Mouse (Mus musculus) CH12.LX (cell line): ENCODE results near the gene Anp32e. TPM values are rescaled to one million over a fixed set of nuclear protein-coding genes. Genes with fewer than 3 reads are reported as not detected.
A peak's percentile ranks its signal among the peaks of the same experiment; 100 is the strongest.

Experiments
- DNase-seq: peaks from one replicate; pipeline ENCODE4 v3.0.0-alpha.2; 2013; ENCODE audit errors: extremely low read depth
- H3K27ac ChIP-seq: 2 replicates; pipeline ENCODE4 v1.5.1; 2012; ENCODE audit warnings: low read depth, mild to moderate bottlenecking, control low read depth, moderate library complexity; ENCODE audit not compliant: insufficient read depth
- H3K27me3 ChIP-seq: replicated peaks from 2 replicates; pipeline ENCODE3; 2012; ENCODE audit warnings: inconsistent platforms
- H3K36me3 ChIP-seq, 2 experiments: replicated peaks in 1 of 2; 2 replicates each; pipeline versions ENCODE3 to v1.6.1; 2012; ENCODE audit warnings: inconsistent platforms in 1 of 2, low read length in 1 of 2, mild to moderate bottlenecking in 1 of 2, mixed read lengths in 1 of 2, moderate library complexity in 1 of 2; ENCODE audit not compliant: control insufficient read depth in 1 of 2, insufficient read depth in 1 of 2
- H3K4me1 ChIP-seq, 2 experiments: 2 replicates each; pipeline ENCODE4 v1.6.1; 2012; ENCODE audit warnings: inconsistent platforms in 1 of 2, moderate library complexity in 1 of 2; ENCODE audit not compliant: insufficient read depth in 2 of 2, control insufficient read depth in 1 of 2
- H3K4me2 ChIP-seq: 2 replicates; pipeline ENCODE4 v1.6.1; 2012; ENCODE audit warnings: low read depth, mild to moderate bottlenecking, control low read depth; ENCODE audit not compliant: poor library complexity, insufficient read depth, severe bottlenecking
- H3K4me3 ChIP-seq, 3 experiments: fragments of 150-350 bp in 1 of 3; sonication (generic) in 1 of 3; replicated peaks in 1 of 3; 2 replicates each; pipeline versions ENCODE3 to v1.5.1; 2011 to 2012; ENCODE audit warnings: low read depth in 2 of 3, low read length in 2 of 3, mild to moderate bottlenecking in 2 of 3, moderate library complexity in 2 of 3, control low read depth in 1 of 3, improper control_type of control experiment in 1 of 3, inconsistent platforms in 1 of 3, mixed read lengths in 1 of 3; ENCODE audit not compliant: poor library complexity in 1 of 3
- H3K79me2 ChIP-seq: replicated peaks from 2 replicates; pipeline ENCODE4 v1.6.1; 2012; ENCODE audit warnings: mild to moderate bottlenecking, moderate library complexity; ENCODE audit not compliant: control insufficient read depth, poor library complexity, insufficient read depth, severe bottlenecking; ENCODE audit errors: extremely low read depth
- H3K9ac ChIP-seq: 2 replicates; pipeline ENCODE4 v1.6.1; 2012; ENCODE audit warnings: low read depth, mild to moderate bottlenecking, control low read depth, moderate library complexity; ENCODE audit not compliant: insufficient read depth
- H3K9me3 ChIP-seq: replicated peaks from 2 replicates; pipeline ENCODE3; 2012; ENCODE audit warnings: low read length, inconsistent platforms, mixed read lengths
- CTCF ChIP-seq, 2 experiments: IDR thresholded peaks in 1 of 2; conservative IDR thresholded peaks in 1 of 2; 2 replicates each; pipeline ENCODE4 v1.5.1; 2011 to 2012; ENCODE audit warnings: low read depth in 2 of 2, low read length in 2 of 2, improper control_type of control experiment in 1 of 2, inconsistent platforms in 1 of 2, mild to moderate bottlenecking in 1 of 2, moderate library complexity in 1 of 2
- E2F4 ChIP-seq: IDR thresholded peaks from 2 replicates; pipeline ENCODE4 v1.6.1; 2011; ENCODE audit warnings: low read depth, low read length, improper control_type of control experiment; ENCODE audit not compliant: insufficient replicate concordance
- ELF1 ChIP-seq: IDR thresholded peaks from 2 replicates; pipeline ENCODE4 v1.6.1; 2014; ENCODE audit warnings: low read depth, mild to moderate bottlenecking, inconsistent platforms, low read length, improper control_type of control experiment
- ETS1 ChIP-seq: conservative IDR thresholded peaks from 2 replicates; pipeline ENCODE4 v1.6.1; 2012; ENCODE audit warnings: low read depth, mild to moderate bottlenecking, inconsistent platforms, low read length, improper control_type of control experiment, moderate library complexity
- GABPA ChIP-seq: IDR thresholded peaks from 2 replicates; pipeline ENCODE4 v1.6.1; 2012; ENCODE audit warnings: low read depth, low read length, improper control_type of control experiment, inconsistent platforms; ENCODE audit not compliant: insufficient replicate concordance
- KAT2A ChIP-seq: IDR thresholded peaks from 2 replicates; pipeline ENCODE4 v1.6.1; 2012; ENCODE audit warnings: low read length, improper control_type of control experiment, inconsistent platforms; ENCODE audit not compliant: insufficient replicate concordance
- MAFK ChIP-seq: IDR thresholded peaks from 2 replicates; pipeline ENCODE4 v1.6.1; 2011; ENCODE audit warnings: low read length, improper control_type of control experiment; ENCODE audit not compliant: insufficient replicate concordance
- MAZ ChIP-seq: IDR thresholded peaks from 2 replicates; pipeline ENCODE4 v1.6.1; 2012; ENCODE audit warnings: low read depth, mild to moderate bottlenecking, inconsistent platforms, low read length, improper control_type of control experiment, moderate library complexity
- MYC ChIP-seq: IDR thresholded peaks from 2 replicates; pipeline ENCODE4 v1.6.1; 2011; ENCODE audit warnings: low read depth, mild to moderate bottlenecking, improper control_type of control experiment, low read length
- POLR2AphosphoS2 ChIP-seq: IDR thresholded peaks from 2 replicates; pipeline ENCODE4 v1.6.1; 2011; ENCODE audit warnings: low read depth, low read length, improper control_type of control experiment
- RAD21 ChIP-seq: IDR thresholded peaks from 2 replicates; pipeline ENCODE4 v1.6.1; 2011; ENCODE audit warnings: low read depth, mild to moderate bottlenecking, low read length, improper control_type of control experiment, moderate library complexity
- SMC3 ChIP-seq: IDR thresholded peaks from 2 replicates; pipeline ENCODE4 v1.6.1; 2011; ENCODE audit warnings: low read depth, low read length, improper control_type of control experiment
- ZC3H11A ChIP-seq: IDR thresholded peaks from 2 replicates; pipeline ENCODE4 v1.6.1; 2012; ENCODE audit warnings: low read depth, mild to moderate bottlenecking, inconsistent platforms, low read length, improper control_type of control experiment
- ZMIZ1 ChIP-seq: IDR thresholded peaks from 2 replicates; pipeline ENCODE4 v1.6.1; 2012; ENCODE audit warnings: low read depth, mild to moderate bottlenecking, inconsistent platforms, low read length, improper control_type of control experiment
- dilution Hi-C: fragments of 300-500 bp; cut with MboI; formaldehyde crosslinking; loops from 2 replicates; pipeline ENCODE4 v1.14.3; 2020; ENCODE audit warnings: low sequenced_read_pairs; ENCODE audit not compliant: extremely low pct_unique_long_range_greater_than_20kb, extremely low pct_ligation_motif_present
- in situ Hi-C: fragments of 300-500 bp; cut with MboI; formaldehyde crosslinking; loops from 3 replicates; pipeline ENCODE4 v1.14.3; 2019; ENCODE audit warnings: low sequenced_read_pairs, low pct_ligation_motif_present, low pct_unique_long_range_greater_than_20kb, mixed read lengths
- polyA plus RNA-seq: library from polyadenylated mRNA; unstranded; fragments of >175 nt; gene quantifications from 2 replicates; pipeline ENCODE4 v1.2.1, GENCODE M21; 2012; ENCODE audit warnings: low read depth; ENCODE audit not compliant: insufficient read length
- total RNA-seq, 2 experiments: library from RNA; depleted of rRNA; stranded (reverse); fragments of 300-350 nt in 1 of 2; fragments of >200 nt in 1 of 2; gene quantifications; 2 replicates each; pipeline ENCODE4 v1.2.3; 2012 to 2014

Anp32e gene
- total and polyA plus RNA-seq, 3 experiments, result 74.2 to 439 (median 85.2) TPM

GRCm38 (mm10) chr3:95978265-95978664 lies 49.2 kb downstream of the Anp32e start:
- Histone ChIP-seq H3K27me3 (no peaks in the 10 kb centered on the region), H3K79me2 (no peaks in the 10 kb centered on the region), H3K27ac (no peak overlapping the region), H3K4me2 (no peak overlapping the region), H3K9me3 (no peaks in the 10 kb centered on the region), H3K4me3 (no peak overlapping the region), H3K9ac (no peak overlapping the region), H3K4me1 (peaks cover 2 to 31% of the 10 kb centered on the region in 2 experiments; a peak in 3 of 4 replicates), H3K36me3 (no peaks in the 10 kb centered on the region)
- DNase-seq, result no peak
- in situ Hi-C loops (no loop called here), dilution Hi-C loops (no loop called here)
- TF ChIP-seq ETS1 (no peak), MYC (no peak), E2F4 (no peak), RAD21 (peak; percentile 27), MAFK (no peak), SMC3 (peak; percentile 29; the same call in 1 of the 2 replicates), CTCF (conservative IDR thresholded peaks at IDR 0.05 in 1 of 2, IDR thresholded peaks at IDR 0.05 in 1 of 2; ENCODE audit: low read depth in 2 of 2, low read length in 2 of 2) (peak in 1 of 2 experiments; percentile 43; a peak in 2 of 4 replicates)

- no peak for TF ChIP-seq ZC3H11A
- no peak for TF ChIP-seq POLR2AphosphoS2
- no peak for TF ChIP-seq ZMIZ1
- TF ChIP-seq ELF1, result no peak
- TF ChIP-seq MAZ, result no peak
- no peak for TF ChIP-seq SMC3
- TF ChIP-seq GABPA, result no peak
- TF ChIP-seq CTCF (conservative IDR thresholded peaks at IDR 0.05 in 1 of 2, IDR thresholded peaks at IDR 0.05 in 1 of 2; ENCODE audit: low read depth in 2 of 2, low read length in 2 of 2), result no peak
- TF ChIP-seq KAT2A, result no peak
- TF ChIP-seq E2F4, result no peak
- dilution Hi-C loops, result no loop called here
- H3K4me3 ChIP-seq, result no peak overlapping the region
- no peak overlapping the region for H3K27ac ChIP-seq
- H3K79me2 ChIP-seq, result no peaks in the 10 kb centered on the region
- no peaks in the 10 kb centered on the region for H3K27me3 ChIP-seq
- H3K9me3 ChIP-seq, result peaks cover 8% of the 10 kb centered on the region
- no peak overlapping the region for H3K4me2 ChIP-seq
- in situ Hi-C loops, result no loop called here
- no peak overlapping the region for H3K9ac ChIP-seq
- no peaks in the 10 kb centered on the region for H3K36me3 ChIP-seq
- H3K4me1 ChIP-seq, result peaks cover 8 to 24% of the 10 kb centered on the region in 2 experiments
- no peak for DNase-seq
Observed at GRCm38 (mm10) chr3:95980276-95980970, 51.4 kb downstream of the Anp32e start.
